Mouse (Mus musculus): Measurements from ENCODE around the gene Arhgap21. TPM values are rescaled to one million over a fixed set of nuclear protein-coding genes. Genes with fewer than 3 reads are reported as not detected.

The Arhgap21 gene
- total RNA-seq, 1 experiment from 2014 or later, result 62.4 TPM

GRCm38 (mm10) chr2:20967101-20967645 is 1.5 kb downstream of the Arhgap21 start:
- no peak for ATAC-seq (replicated peaks; ENCODE audit: low read depth, poor library complexity, severe bottlenecking)

DNA sequence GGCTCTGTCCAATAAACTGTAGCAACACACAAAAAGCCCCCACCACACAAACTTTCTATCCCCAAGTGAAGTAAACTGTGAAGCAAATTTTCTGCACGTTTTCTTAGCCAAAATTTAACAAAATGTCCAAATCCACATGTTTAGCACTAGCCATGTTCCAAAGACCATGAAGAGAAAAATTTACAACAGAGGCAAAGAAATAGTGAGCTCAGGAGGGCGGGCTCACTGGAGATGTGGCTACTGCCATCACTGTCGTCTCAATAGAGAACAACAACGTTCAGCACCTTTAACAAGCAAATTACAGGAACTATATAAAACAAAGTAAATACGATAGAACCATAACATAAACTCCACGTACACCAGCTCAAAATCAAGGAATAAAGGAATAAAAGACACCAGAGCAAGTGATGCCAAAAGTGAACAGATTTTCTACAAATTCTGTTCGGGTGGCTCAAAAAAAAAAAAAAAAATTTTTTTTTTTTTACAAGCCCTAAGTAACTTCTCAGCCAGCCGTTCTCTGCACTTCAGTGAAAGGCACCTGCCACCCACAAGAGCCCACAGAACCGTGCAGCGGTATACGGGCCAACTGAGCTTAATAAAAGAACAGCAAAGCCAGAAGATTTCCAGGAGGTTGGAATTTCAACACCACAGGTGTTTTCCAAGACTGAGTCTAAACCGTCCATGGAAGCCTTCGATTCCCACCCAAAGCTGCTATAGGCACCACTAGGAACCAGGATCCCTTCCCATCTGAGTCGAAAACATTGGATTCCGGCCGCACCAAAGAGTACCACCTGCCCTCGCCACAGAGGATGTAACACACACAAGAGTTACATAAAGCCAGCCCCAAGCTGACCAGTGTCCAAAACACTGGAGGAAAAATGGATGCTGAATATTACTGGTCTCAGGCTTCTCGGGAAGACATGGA is 2.2 kb downstream of the Arhgap21 start:
- ATAC-seq (replicated peaks; ENCODE audit: low read depth, poor library complexity, severe bottlenecking), result no peak

- ATAC-seq (replicated peaks; ENCODE audit: low read depth, poor library complexity, severe bottlenecking), result no peak
These were observed 3.3 kb downstream of the Arhgap21 start for GRCm38 (mm10) chr2:20965361-20965760.

DNA sequence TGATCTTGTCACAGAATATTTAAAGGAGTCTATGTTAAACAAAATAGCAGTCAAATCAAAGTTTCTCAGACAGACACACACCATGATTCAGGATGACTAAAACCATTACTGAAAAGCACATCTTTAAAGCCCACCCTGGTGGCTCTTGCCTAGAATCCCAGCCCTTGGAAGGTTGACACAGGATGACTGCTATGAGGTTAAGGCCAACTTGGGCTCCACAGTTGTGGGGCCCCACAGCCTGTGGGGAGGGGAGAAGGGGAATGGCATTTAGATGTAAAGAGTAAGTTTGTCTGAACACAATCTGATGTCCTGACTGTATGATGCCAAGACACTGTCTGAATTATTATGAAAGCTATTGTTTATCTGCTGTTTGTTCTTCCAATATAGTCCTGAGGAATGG is 4.2 kb downstream of the Arhgap21 start:
- no peak for ATAC-seq (replicated peaks; ENCODE audit: low read depth, poor library complexity, severe bottlenecking)

DNA sequence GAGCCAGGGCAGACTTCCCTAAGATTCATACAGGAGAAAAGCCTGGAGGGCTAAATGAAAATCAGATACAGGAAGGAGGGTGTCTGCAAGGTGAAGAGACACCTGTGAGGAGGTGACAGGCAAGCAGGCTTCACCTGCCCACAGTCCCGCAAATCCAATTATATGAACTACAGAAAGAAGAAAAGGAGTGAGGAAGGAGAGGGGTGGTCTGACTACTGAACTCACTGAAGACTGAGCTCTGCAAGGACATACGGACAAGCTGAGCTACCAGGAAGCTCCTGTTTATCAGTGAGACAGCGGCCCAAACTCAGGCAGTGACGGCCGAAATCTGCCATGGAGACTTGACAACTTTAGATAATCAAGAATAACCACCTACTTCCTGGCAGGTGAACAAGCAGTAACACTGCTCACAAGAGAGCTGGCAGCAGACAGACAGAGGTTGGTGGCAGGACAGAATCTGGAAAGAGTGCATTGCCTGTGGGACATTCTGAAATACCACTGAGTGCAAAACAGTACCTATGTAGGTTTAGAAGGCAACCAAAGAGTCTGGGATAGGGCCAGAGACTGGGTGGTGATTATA is 5.4 kb downstream of the Arhgap21 start:
- ATAC-seq (replicated peaks; ENCODE audit: low read depth, poor library complexity, severe bottlenecking), result 0 out of 2 replicates have a peak, but pooled peaks have one; percentile 6

GRCm38 (mm10) chr2:20962284-20962683 is 6.4 kb downstream of the Arhgap21 start:
- ATAC-seq (replicated peaks; ENCODE audit: low read depth, poor library complexity, severe bottlenecking), result peak; percentile 13

DNA sequence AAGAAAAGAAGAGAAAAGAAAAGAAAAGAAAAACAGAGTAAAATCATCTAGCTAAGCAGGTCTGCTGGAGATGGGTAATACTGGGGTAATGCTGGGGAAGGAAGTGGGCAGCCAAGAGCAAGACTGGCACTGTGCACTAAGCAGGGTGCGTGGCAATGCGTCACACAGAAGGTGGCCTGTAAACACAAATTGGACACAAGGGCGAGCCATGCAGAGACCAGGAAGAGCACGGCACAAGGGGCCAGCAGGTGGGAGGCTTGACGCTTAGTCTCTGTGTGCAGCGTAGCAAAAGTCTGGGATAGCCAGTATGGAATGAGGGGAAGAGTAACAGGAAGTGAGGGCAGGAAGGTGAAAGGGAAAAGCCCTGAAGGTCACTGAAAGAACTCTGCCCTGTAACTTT is 6.9 kb downstream of the Arhgap21 start:
- peak; percentile 82 for ATAC-seq (replicated peaks; ENCODE audit: low read depth, poor library complexity, severe bottlenecking)

GRCm38 (mm10) chr2:20961295-20961694 is 7.4 kb downstream of the Arhgap21 start:
- peak; percentile 39; the same call in 1 of the 2 replicates for ATAC-seq (replicated peaks; ENCODE audit: low read depth, poor library complexity, severe bottlenecking)

GRCm38 (mm10) chr2:20960668-20961035 is 8.0 kb downstream of the Arhgap21 start:
- ATAC-seq (replicated peaks; ENCODE audit: low read depth, poor library complexity, severe bottlenecking), result no peak

DNA sequence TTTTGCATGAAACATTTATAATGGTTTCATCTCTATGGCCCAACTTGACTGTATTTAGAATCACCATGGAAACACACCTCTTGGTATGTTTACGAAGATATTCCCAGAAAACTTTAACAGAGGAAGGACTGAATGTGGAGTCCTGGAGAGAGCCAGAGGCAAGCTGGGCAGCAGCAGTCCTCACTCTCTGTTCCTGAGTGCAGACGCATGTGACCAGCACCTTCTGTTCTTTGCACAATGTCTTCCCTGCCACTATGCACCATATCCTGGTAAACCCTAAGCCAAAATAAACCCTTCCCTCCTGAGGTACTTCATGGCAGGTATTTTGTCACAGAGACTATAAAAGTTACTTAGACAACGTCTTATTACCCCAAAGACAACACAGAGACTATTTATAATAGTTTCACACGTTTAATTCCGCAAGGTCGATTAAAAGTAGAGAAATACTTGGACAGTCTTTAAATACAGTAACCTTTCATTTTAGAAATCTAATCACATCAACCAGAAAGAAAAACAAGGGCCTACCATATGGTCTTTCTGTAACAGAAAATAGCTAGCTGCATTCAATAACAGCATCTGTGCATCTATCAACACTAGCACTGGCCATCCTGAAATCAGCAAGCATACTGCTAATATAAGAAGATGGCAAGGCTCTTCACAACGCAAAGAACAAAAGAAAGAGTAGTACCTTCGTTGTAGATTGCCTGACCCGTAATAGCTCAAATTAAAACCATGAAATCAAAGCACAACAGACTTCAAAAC is 8.6 kb downstream of the Arhgap21 start:
- ATAC-seq (replicated peaks; ENCODE audit: low read depth, poor library complexity, severe bottlenecking), result no peak

DNA sequence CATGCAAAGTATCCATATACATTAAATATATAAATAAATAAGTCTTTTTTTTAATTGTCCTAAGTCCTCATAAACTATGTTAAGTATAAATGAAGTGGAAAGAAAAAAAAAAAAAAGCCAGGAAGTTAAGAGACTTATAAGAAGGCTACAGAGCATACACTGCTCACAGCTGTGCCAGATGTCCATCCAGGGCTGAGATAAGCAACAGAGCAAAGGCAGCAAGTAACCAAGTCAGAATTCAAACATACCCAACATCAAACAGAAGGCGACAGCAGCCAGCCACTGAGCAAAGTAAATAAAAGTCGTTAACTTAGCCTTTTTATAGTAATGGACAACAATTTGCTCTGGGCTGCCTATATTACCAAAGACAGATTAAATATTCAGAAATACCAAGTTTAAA is 9.6 kb downstream of the Arhgap21 start:
- ATAC-seq (replicated peaks; ENCODE audit: low read depth, poor library complexity, severe bottlenecking), result no peak

- ATAC-seq (replicated peaks; ENCODE audit: low read depth, poor library complexity, severe bottlenecking), result no peak
These were observed 10.7 kb downstream of the Arhgap21 start for GRCm38 (mm10) chr2:20957995-20958394.

GRCm38 (mm10) chr2:20956716-20957115 is 12.0 kb downstream of the Arhgap21 start:
- no peak for ATAC-seq (replicated peaks; ENCODE audit: low read depth, poor library complexity, severe bottlenecking)

DNA sequence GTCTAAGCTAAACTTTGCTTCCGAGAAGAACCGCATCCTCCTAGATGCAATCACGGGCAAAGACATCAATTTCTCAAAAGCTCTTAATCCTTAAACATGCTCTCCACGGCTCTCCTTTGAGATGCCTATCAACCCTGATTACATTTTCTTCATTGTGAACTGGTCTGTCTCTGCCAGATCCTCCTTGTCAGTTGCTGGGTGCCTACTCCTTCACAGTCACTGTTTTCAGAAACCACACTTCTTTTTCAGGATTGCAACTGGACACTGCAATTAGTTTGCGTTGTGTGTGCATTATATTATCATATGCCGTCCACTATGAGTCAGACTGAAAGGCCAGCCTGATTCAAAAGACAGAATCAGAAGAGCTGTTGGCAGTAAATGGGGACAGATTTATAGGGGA is 12.7 kb downstream of the Arhgap21 start:
- ATAC-seq (replicated peaks; ENCODE audit: low read depth, poor library complexity, severe bottlenecking), result no peak

DNA sequence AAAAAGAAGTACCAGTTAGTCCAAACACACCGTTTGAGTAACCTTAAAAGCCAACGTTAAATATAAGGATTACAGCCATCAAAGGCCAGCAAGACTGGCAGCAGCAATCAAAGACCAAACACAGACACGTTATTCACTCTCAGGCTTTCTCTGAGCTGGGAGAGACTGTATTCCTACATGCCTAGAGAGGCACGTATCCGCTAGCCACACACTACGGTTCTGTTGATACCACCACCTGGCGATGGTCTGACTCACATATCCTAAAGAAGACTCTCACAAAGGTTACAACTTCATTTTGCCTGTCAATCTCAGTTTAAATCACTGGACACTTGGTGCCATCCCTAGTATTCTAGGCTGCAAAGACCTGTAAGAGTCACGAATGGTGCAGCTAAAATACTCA is 13.3 kb downstream of the Arhgap21 start:
- no peak for ATAC-seq (replicated peaks; ENCODE audit: low read depth, poor library complexity, severe bottlenecking)

GRCm38 (mm10) chr2:20952716-20953115 is 16.0 kb downstream of the Arhgap21 start:
- no peak for ATAC-seq (replicated peaks; ENCODE audit: low read depth, poor library complexity, severe bottlenecking)

DNA sequence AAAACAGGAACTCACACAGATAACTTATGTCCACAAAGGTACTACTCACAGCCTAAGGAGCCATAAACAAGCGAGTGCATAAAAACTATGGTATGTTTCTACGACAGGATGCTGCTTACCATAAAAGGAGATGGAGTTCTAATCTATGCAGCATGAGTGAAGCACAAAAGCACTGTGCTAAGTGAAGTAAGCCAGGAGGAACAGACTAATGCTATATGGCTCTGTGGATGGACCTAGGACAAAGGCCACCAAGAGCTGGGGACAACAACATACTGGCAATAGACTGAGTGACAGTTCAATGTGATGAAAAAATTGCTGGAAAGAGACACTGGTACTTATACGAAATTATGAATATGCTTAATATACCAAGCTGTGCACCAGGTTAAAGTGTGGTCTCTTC is 19.5 kb downstream of the Arhgap21 start:
- ATAC-seq (replicated peaks; ENCODE audit: low read depth, poor library complexity, severe bottlenecking), result no peak

DNA sequence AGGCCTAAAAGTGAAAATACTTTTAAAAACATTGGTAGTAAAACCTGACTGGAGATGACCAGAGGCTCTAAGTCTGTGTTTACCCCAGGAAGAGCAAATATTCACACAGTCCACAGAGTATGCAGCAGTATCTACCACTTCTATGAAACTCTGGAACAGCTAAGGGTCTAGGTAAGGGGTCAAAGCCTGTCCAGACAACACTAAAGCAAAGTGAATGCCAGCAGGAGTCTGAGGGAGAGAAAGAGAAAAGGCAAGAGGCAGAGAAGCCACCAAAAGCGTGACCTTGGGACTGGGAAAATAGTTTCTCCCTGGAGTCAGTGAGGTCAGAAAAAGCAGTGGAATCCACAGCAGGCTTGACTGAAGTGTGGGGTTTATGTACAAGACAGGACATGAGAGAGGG is 21.6 kb downstream of the Arhgap21 start:
- ATAC-seq (replicated peaks; ENCODE audit: low read depth, poor library complexity, severe bottlenecking), result no peak

DNA sequence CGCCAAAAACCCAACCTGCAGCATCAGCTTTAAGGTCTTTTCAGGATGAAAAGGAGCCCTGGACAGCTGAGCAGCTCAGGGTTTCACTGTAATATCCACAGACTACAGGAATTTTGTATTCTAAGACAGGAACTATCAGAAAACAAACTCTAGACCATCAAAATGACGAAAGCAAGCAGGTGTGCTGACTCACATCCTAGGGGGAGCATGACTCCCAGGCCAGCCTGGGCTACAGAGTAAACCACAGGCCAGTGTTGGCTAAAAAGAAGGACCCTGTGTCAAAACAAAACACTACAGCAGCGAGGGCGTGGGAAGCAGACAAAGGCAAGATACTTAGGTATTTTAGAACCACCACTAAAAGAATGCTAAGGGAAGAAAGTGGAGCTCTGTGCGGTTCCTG is 23.1 kb downstream of the Arhgap21 start:
- ATAC-seq (replicated peaks; ENCODE audit: low read depth, poor library complexity, severe bottlenecking), result no peak

- ATAC-seq (replicated peaks; ENCODE audit: low read depth, poor library complexity, severe bottlenecking), result no peak
These were observed 24.8 kb downstream of the Arhgap21 start for GRCm38 (mm10) chr2:20943730-20944454.

All from common myeloid progenitor, adult 5-6 weeks (primary cell).